32 mouse cellular contexts compared by ENCODE assay signal in genomic region chr15:67557304-67557703, GRCm38 (mm10).
"Had no signal": no experiment of that assay in that cellular context is flagged by ENCODE, and none has a peak within 500 bp of the region (broad histone marks: within the 10 kb centered on the region; RNA-seq: fewer than 3 reads in every experiment).

No protein-coding gene starts in this region.

- H3K4me2 ChIP-seq: heart, embryonic 12.5 days; heart, embryonic 13.5 days; heart, embryonic 15.5 days; hindbrain, embryonic 12.5 days; hindbrain, embryonic 13.5 days; hindbrain, embryonic 15.5 days; intestine, embryonic 15.5 days; kidney, embryonic 15.5 days had no signal

- H3K27ac ChIP-seq: heart, embryonic 13.5 days; heart, embryonic 15.5 days; hindbrain, embryonic 10.5 days; hindbrain, embryonic 12.5 days; hindbrain, embryonic 13.5 days; hindbrain, embryonic 15.5 days; hindbrain, postnatal 0 days; intestine, embryonic 15.5 days; kidney, embryonic 15.5 days; kidney, postnatal 0 days; layer of hippocampus, adult 2 months; left cerebral cortex, adult 2 months had no signal

- DNase-seq: heart, postnatal 10 days; heart, postnatal 14 days; heart, postnatal 36 days; heart, postnatal 4 days; kidney, adult 11 months; kidney, adult 18-20 months; kidney, adult 2 months; kidney, adult 8-10 months; kidney, adult 9 months; kidney, postnatal 10 days; kidney, postnatal 14 days; kidney, postnatal 25 days; kidney, postnatal 36 days; kidney, postnatal 4 days; layer of hippocampus, adult 9-11 months; layer of hippocampus, postnatal 36 days had no signal

- H3K27me3 ChIP-seq: heart, embryonic 12.5 days; heart, embryonic 13.5 days; heart, embryonic 15.5 days; hindbrain, embryonic 12.5 days; hindbrain, embryonic 13.5 days; hindbrain, embryonic 15.5 days; intestine, embryonic 15.5 days; kidney, embryonic 15.5 days had no signal

- H3K9me3 ChIP-seq: heart, embryonic 12.5 days; heart, embryonic 13.5 days; heart, embryonic 15.5 days; hindbrain, embryonic 10.5 days; hindbrain, embryonic 12.5 days; hindbrain, embryonic 13.5 days; hindbrain, embryonic 15.5 days; intestine, embryonic 15.5 days; kidney, embryonic 15.5 days had no signal

- H3K4me3 ChIP-seq: heart, embryonic 12.5 days; heart, embryonic 13.5 days; heart, embryonic 15.5 days; hindbrain, embryonic 10.5 days; hindbrain, embryonic 12.5 days; hindbrain, embryonic 13.5 days; hindbrain, embryonic 15.5 days; intestine, embryonic 15.5 days; kidney, embryonic 15.5 days; layer of hippocampus, adult 2 months; left cerebral cortex, adult 2 months had no signal

- ATAC-seq: hindbrain, embryonic 16.5 days; hindbrain, postnatal 0 days; inflammation-experienced regulatory T-cells, adult 6 months; intestine, embryonic 15.5 days; intestine, postnatal 0 days had no signal

- H3K9ac ChIP-seq: heart, embryonic 12.5 days; heart, embryonic 13.5 days; heart, embryonic 15.5 days; hindbrain, embryonic 12.5 days; hindbrain, embryonic 13.5 days; hindbrain, embryonic 15.5 days; intestine, embryonic 15.5 days; kidney, embryonic 15.5 days had no signal

- H3K36me3 ChIP-seq: heart, embryonic 12.5 days; heart, embryonic 13.5 days; heart, embryonic 15.5 days; hindbrain, embryonic 10.5 days; hindbrain, embryonic 12.5 days; hindbrain, embryonic 13.5 days; hindbrain, embryonic 15.5 days; intestine, embryonic 15.5 days; kidney, embryonic 15.5 days had no signal

- H3K4me1 ChIP-seq: heart, embryonic 12.5 days; heart, embryonic 13.5 days; heart, embryonic 15.5 days; hindbrain, embryonic 10.5 days; hindbrain, embryonic 12.5 days; hindbrain, embryonic 15.5 days; intestine, embryonic 15.5 days; kidney, embryonic 15.5 days had no signal
